Mouse (Mus musculus) forebrain, embryonic 15.5 days (tissue): ENCODE data around the gene Apoa2. TPM values are rescaled to one million over a fixed set of nuclear protein-coding genes. Genes with fewer than 3 reads are reported as not detected.

Source experiments
- ATAC-seq: fragments of 200-750 bp; cut with Nextera tagmentation; replicated peaks from 2 replicates; pipeline ENCODE4 v1.8.0; 2017; ENCODE audit warnings: mild to moderate bottlenecking, moderate TSS enrichment, moderate library complexity
- H3K27ac ChIP-seq: fragments of 300-500 bp; sonication (generic); replicated peaks from 2 replicates; pipeline ENCODE4 v1.5.1; 2015; ENCODE audit warnings: mild to moderate bottlenecking, inconsistent platforms
- H3K27me3 ChIP-seq: fragments of 300-500 bp; sonication (generic); 2 replicates; pipeline ENCODE4 v1.6.1; 2015; ENCODE audit warnings: inconsistent platforms
- H3K36me3 ChIP-seq: fragments of 300-500 bp; sonication (generic); 2 replicates; pipeline ENCODE4 v1.6.1; 2015; ENCODE audit warnings: mild to moderate bottlenecking, inconsistent platforms
- H3K4me1 ChIP-seq: fragments of 300-500 bp; sonication (generic); 2 replicates; pipeline ENCODE4 v1.6.1; 2015; ENCODE audit warnings: inconsistent platforms
- H3K4me2 ChIP-seq: fragments of 300-500 bp; sonication (generic); replicated peaks from 2 replicates; pipeline ENCODE4 v1.6.1; 2015; ENCODE audit warnings: mild to moderate bottlenecking, inconsistent platforms
- H3K4me3 ChIP-seq: fragments of 300-500 bp; sonication (generic); 2 replicates; pipeline ENCODE4 v1.5.1; 2015; ENCODE audit warnings: mild to moderate bottlenecking, inconsistent platforms
- H3K9ac ChIP-seq: fragments of 300-500 bp; sonication (generic); replicated peaks from 2 replicates; pipeline ENCODE4 v1.6.1; 2015; ENCODE audit warnings: mild to moderate bottlenecking, inconsistent platforms
- H3K9me3 ChIP-seq: fragments of 300-500 bp; sonication (generic); 2 replicates; pipeline ENCODE4 v1.6.1; 2016; ENCODE audit warnings: inconsistent platforms
- WGBS: fragments of 180-500 bp; shearing (Covaris S2); methylation state at CpG from one replicate; pipeline ENCODE4 v1.1.7; 2015; ENCODE audit warnings: mixed read lengths; 5-methylcytosine and 5-hydroxymethylcytosine counted together
- polyA plus RNA-seq: library from polyadenylated mRNA; unstranded; fragments of >200 nt; fragmentation: Nextera tagmentation; extraction: Ambion mirVana; gene quantifications from 2 replicates; pipeline ENCODE4 v1.2.1, GENCODE M21; 2015

The Apoa2 gene
- polyA plus RNA-seq, 1 experiment from 2014 or later, result 1.8 TPM

GRCm38 (mm10) chr1:171256937-171257548 lies 32.2 kb downstream of the Apoa2 start:
- peak; percentile 4; the same call in 1 of the 2 replicates for ATAC-seq
- Histone ChIP-seq H3K36me3 (no peaks in the 10 kb centered on the region), H3K4me2 (no peak overlapping the region), H3K9ac (no peak overlapping the region), H3K4me3 (no peak overlapping the region), H3K27me3 (no peaks in the 10 kb centered on the region), H3K9me3 (no peaks in the 10 kb centered on the region), H3K27ac (no peak overlapping the region), H3K4me1 (peaks cover 11% of the 10 kb centered on the region)
- WGBS, result 65% methylated on average over 15 of the region's 15 CpGs

- H3K27me3 ChIP-seq, result no peaks in the 10 kb centered on the region
- H3K36me3 ChIP-seq, result no peaks in the 10 kb centered on the region
- no peak overlapping the region for H3K9ac ChIP-seq
- no peak overlapping the region for H3K4me3 ChIP-seq
- no peak for ATAC-seq
- WGBS, result 83% methylated on average over 9 of the region's 9 CpGs
- H3K27ac ChIP-seq, result no peak overlapping the region
- no peaks in the 10 kb centered on the region for H3K9me3 ChIP-seq
- H3K4me1 ChIP-seq, result peaks cover 11% of the 10 kb centered on the region
- H3K4me2 ChIP-seq, result no peak overlapping the region
Measured at GRCm38 (mm10) chr1:171257781-171258180, 32.9 kb downstream of the Apoa2 start.

- ATAC-seq, result no peak
- Histone ChIP-seq H3K36me3 (no peaks in the 10 kb centered on the region), H3K9ac (no peak overlapping the region), H3K4me1 (peaks cover 17% of the 10 kb centered on the region), H3K9me3 (no peaks in the 10 kb centered on the region), H3K27ac (no peak overlapping the region), H3K4me2 (no peak overlapping the region), H3K4me3 (no peak overlapping the region), H3K27me3 (no peaks in the 10 kb centered on the region)
- 84% methylated on average over 17 of the region's 17 CpGs for WGBS
Measured at GRCm38 (mm10) chr1:171258921-171259320, 34.1 kb downstream of the Apoa2 start.

GRCm38 (mm10) chr1:171260316-171260715 lies 35.5 kb downstream of the Apoa2 start:
- no peak overlapping the region for H3K9ac ChIP-seq
- H3K4me1 ChIP-seq, result peaks cover 18% of the 10 kb centered on the region
- ATAC-seq, result no peak
- H3K36me3 ChIP-seq, result no peaks in the 10 kb centered on the region
- H3K4me3 ChIP-seq, result no peak overlapping the region
- no peak overlapping the region for H3K27ac ChIP-seq
- WGBS, result 79% methylated on average over 3 of the region's 3 CpGs
- no peaks in the 10 kb centered on the region for H3K27me3 ChIP-seq
- H3K9me3 ChIP-seq, result no peaks in the 10 kb centered on the region
- no peak overlapping the region for H3K4me2 ChIP-seq

GRCm38 (mm10) chr1:171262594-171263130 lies 37.8 kb downstream of the Apoa2 start:
- no peaks in the 10 kb centered on the region for H3K27me3 ChIP-seq
- no peaks in the 10 kb centered on the region for H3K36me3 ChIP-seq
- H3K4me3 ChIP-seq, result peak overlapping the region; percentile 29
- H3K9me3 ChIP-seq, result no peaks in the 10 kb centered on the region
- WGBS, result under 1% methylated on average over 8 of the region's 8 CpGs
- H3K9ac ChIP-seq, result peak overlapping the region; percentile 29; the same call in 1 of the 2 replicates
- H3K27ac ChIP-seq, result peak overlapping the region; percentile 94
- peaks cover 18% of the 10 kb centered on the region for H3K4me1 ChIP-seq
- ATAC-seq, result peak; percentile 86
- peak overlapping the region; percentile 50 for H3K4me2 ChIP-seq

- Histone ChIP-seq H3K9me3 (no peaks in the 10 kb centered on the region), H3K27ac (peak overlapping the region; percentile 94), H3K4me2 (peak overlapping the region; percentile 50), H3K9ac (0 out of 2 replicates have a peak overlapping the region, but pooled peaks have one; percentile 10), H3K27me3 (no peaks in the 10 kb centered on the region), H3K36me3 (no peaks in the 10 kb centered on the region), H3K4me1 (peaks cover 18% of the 10 kb centered on the region), H3K4me3 (peak overlapping the region; percentile 29; the same call in 1 of the 2 replicates)
- ATAC-seq, result peak; percentile 94
- 0% methylated on average over 2 of the region's 2 CpGs for WGBS
Measured at GRCm38 (mm10) chr1:171263185-171263611, 38.3 kb downstream of the Apoa2 start.

- no peak overlapping the region for H3K4me3 ChIP-seq
- WGBS, result 65% methylated on average over 3 of the region's 3 CpGs
Measured at GRCm38 (mm10) chr1:171263666-171264461, 39.0 kb downstream of the Apoa2 start.

GRCm38 (mm10) chr1:171265971-171266744 lies 41.3 kb downstream of the Apoa2 start:
- no peak overlapping the region for H3K9ac ChIP-seq
- H3K27me3 ChIP-seq, result no peaks in the 10 kb centered on the region
- H3K4me2 ChIP-seq, result no peak overlapping the region
- 83% methylated on average over 4 of the region's 4 CpGs for WGBS
- H3K4me3 ChIP-seq, result no peak overlapping the region
- H3K4me1 ChIP-seq, result peaks cover 31% of the 10 kb centered on the region
- ATAC-seq, result no peak
- no peaks in the 10 kb centered on the region for H3K9me3 ChIP-seq
- H3K27ac ChIP-seq, result no peak overlapping the region
- H3K36me3 ChIP-seq, result no peaks in the 10 kb centered on the region

More at GRCm38 (mm10) chr1:171263666-171264461, 39.0 kb downstream of the Apoa2 start:
- Histone ChIP-seq H3K4me1 (peaks cover 18% of the 10 kb centered on the region), H3K9ac (0 out of 2 replicates have a peak overlapping the region, but pooled peaks have one; percentile 10), H3K27ac (peak overlapping the region; percentile 94), H3K27me3 (no peaks in the 10 kb centered on the region), H3K9me3 (no peaks in the 10 kb centered on the region), H3K36me3 (no peaks in the 10 kb centered on the region), H3K4me2 (peak overlapping the region; percentile 50)
- ATAC-seq, result no peak

- ATAC-seq, result no peak
- Histone ChIP-seq H3K36me3 (peaks cover 10% of the 10 kb centered on the region), H3K27me3 (no peaks in the 10 kb centered on the region), H3K9ac (no peak overlapping the region), H3K4me3 (no peak overlapping the region), H3K9me3 (no peaks in the 10 kb centered on the region), H3K4me2 (no peak overlapping the region), H3K27ac (no peak overlapping the region), H3K4me1 (peaks cover 34% of the 10 kb centered on the region)
- 51% methylated on average over 1 of the region's 1 CpGs for WGBS
Measured at GRCm38 (mm10) chr1:171268341-171268740, 43.5 kb downstream of the Apoa2 start.

- peaks cover 28% of the 10 kb centered on the region for H3K4me1 ChIP-seq
- peak; percentile 95 for ATAC-seq
- no peaks in the 10 kb centered on the region for H3K9me3 ChIP-seq
- no peaks in the 10 kb centered on the region for H3K27me3 ChIP-seq
- WGBS, result 3% methylated on average over 36 of the region's 36 CpGs
- H3K9ac ChIP-seq, result peak within 1 kb of the TSS; percentile 76
- peak within 1 kb of the TSS; percentile 59 for H3K27ac ChIP-seq
- H3K36me3 ChIP-seq, result peaks cover 27% of the 10 kb centered on the region
- H3K4me3 ChIP-seq, result peak within 1 kb of the TSS; percentile 87
- peak within 1 kb of the TSS; percentile 89 for H3K4me2 ChIP-seq
Measured at GRCm38 (mm10) chr1:171269848-171270572, 45.2 kb downstream of the Apoa2 start, which contains the start of gene B4galt3. Gene B4galt3, plus strand, starts transcription at chr1:171270328.

- WGBS, result 1% methylated on average over 19 of the region's 19 CpGs
- Histone ChIP-seq H3K4me1 (peaks cover 28% of the 10 kb centered on the region), H3K27ac (peak overlapping the region; percentile 59; the same call in 1 of the 2 replicates), H3K4me2 (peak overlapping the region; percentile 89), H3K36me3 (peaks cover 32% of the 10 kb centered on the region), H3K9ac (peak overlapping the region; percentile 76), H3K9me3 (no peaks in the 10 kb centered on the region), H3K4me3 (peak overlapping the region; percentile 87), H3K27me3 (no peaks in the 10 kb centered on the region)
- peak; percentile 69 for ATAC-seq
Measured at GRCm38 (mm10) chr1:171270573-171270900, 45.7 kb downstream of the Apoa2 start.
